Mouse (Mus musculus): ENCODE data around the gene Atrn. TPM values are rescaled to one million over a fixed set of nuclear protein-coding genes. Genes with fewer than 3 reads are reported as not detected.

Atrn gene
- total RNA-seq, 2 experiments from 2014 or later, result 23.1 to 27.1 TPM

DNA sequence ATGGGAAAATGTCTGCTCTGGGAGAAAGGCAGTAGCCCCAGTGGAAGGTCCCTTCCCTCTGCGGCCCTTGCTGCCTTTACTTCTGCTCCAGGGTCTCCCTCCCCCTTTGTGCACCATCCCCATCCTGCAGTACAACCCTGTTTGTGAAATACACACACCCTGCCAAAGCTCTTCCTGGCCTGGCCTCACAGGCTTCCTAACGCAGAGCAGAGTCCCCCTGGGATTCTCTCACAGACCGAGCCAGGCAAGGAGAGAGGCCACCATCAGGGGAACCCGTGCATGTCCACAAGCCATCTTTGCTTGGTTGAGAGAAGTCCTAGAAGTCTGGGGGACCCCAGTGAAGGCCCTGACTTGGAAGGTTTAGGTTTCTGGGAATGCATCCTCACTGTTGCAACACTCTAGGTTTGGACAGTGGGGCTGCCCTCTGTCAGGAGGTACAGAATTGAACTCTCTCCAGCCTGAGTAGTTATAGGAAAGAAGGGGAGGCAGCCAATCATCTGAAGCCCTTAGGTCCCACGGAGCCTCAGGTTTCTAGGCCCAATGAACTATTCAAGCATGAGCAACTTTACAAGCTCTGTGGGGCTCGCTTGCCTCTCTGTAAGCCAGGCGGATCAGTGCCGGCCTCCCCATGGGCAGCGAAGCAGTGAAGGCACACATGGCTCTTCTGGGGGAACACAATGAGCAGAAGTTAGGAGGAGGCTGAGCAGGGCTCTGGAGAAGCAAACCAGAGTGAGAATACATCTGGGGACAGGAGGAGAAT is 153.7 kb downstream of the Atrn start:
- intact Hi-C loops (cut with DNase I), result no loop called here
- no peak for DNase-seq (ENCODE audit: low spot score)

DNA sequence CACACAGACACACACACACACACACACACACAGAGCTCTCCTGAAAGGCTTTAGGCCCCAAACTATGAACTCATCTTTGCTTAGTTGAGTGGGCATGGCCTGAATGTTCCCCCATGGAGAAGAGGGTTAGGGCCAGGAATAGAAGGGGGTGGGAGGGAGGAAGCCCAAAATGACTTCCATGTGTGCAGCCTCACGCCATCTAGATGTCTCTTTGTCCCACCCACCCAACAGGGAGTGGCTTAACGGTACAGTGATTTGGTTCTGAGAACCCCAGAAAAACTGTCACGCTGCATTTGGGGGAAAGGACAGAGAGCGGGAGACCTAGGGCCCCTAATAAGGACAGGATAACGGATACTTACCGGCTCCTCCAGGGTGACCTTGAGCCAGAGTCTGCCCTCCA is 154.5 kb downstream of the Atrn start:
- DNase-seq (ENCODE audit: low spot score), result no peak
- intact Hi-C loops (cut with DNase I), result no loop called here

DNA sequence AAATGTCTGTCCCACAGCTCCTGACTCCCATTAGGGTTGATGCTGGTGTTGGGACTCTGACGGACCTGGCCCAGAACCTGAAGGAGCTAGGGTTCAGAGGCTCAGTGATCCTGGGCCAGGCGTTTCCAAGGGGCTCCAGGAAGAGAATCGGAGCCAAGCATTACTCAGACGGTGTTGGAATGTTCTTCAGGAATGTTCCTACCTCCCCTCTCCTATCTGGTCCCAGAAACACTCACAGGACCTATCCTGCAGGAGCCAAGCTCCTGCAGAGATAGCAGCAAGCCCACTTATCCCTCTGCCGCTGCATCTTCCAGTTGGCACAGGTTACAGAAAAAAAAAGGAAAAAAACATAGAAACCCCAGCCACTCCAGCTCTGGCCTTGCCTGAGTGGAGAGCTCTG is 155.3 kb downstream of the Atrn start:
- intact Hi-C loops (cut with DNase I), result no loop called here
- no peak for DNase-seq (ENCODE audit: low spot score)

DNA sequence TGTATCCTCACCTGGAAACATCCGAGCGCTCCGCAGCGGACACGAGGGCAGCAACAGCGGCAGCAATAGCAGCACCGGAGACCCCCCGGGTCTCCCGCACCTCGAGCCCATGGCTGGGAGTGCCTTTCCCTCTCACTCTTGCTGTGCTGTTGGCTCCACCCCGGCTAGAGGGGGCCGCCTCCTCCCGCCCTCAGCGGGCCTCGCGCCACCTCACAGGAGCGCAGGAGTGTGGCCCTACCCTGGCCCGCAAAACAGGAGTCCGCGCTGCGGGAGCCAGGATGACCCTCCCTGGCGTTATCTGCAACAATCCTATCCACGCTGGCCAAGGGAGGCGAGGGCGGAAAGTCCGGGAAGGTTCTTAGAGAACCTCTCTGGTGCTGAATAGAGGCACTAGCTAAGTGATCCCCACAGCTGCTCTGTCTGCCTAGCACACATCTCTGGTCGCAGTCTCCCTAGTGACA is 157.1 kb downstream of the Atrn start, which contains the start of gene Adam33:
Gene Adam33 (minus strand): TSS at position 411 of the 461 bp plus-strand sequence.
- no peak for DNase-seq (ENCODE audit: low spot score)
- intact Hi-C loops (cut with DNase I), result no loop called here

DNA sequence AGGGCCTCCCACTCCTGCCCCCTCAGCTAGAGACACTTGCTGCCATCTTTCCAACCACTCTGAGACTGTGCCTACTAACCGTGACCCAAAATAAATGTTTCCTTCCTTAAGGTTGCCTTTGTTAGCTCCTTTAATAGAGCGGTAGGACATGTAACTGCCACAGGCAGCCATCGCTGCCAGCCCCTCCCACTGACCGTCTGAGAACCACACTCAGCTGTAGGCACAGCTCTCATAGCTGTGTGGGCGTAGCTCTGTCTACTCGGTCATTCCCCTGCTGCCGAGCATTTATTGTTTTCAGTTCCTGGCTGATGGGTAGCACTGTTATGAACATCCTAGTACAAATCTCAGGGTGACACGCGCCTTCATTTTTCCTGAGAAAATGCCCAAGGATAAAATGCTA is 160.0 kb downstream of the Atrn start:
- intact Hi-C loops (cut with DNase I), result no loop called here
- no peak for DNase-seq (ENCODE audit: low spot score)

DNA sequence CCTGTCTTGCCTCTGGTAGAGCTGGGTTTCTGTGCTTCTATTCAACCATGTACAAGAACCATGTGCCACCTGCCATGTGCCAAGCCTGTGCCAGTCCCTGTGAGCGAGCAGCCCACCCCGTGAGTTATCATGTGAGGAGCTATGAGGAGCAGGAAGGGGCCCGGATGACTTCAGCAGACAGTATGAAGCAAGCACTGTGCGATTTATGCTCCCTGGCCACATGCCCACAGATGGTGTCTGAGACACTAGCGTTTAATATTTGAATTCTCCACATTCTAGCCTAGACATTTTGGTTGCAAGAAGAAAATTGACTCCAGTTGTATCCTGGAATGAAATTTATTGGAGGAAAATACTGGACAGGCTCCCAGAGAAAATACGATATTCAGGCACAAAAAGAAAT is 161.2 kb downstream of the Atrn start:
- intact Hi-C loops (cut with DNase I), result no loop called here
- DNase-seq (ENCODE audit: low spot score), result no peak

DNA sequence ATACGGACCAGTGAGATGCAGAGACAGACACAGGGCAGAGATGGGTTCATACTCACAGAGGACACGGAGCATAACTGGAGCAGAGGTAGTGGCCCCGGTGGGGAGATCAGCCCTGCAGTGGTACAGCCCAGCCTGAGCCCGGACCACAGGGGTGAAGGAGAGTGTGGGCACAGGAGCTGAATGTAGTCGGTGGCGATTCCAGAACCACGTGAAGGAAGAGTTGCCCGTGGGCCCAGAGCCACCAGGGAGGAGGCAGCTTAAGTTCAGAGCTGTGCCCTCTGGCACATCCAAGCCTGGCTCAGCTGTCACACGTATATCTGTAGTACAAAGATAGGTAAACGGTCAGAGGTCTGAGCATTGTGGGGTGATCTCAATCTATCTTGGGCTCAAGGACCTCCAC is 166.2 kb downstream of the Atrn start:
- intact Hi-C loops (cut with DNase I), result no loop called here
- no peak for DNase-seq (ENCODE audit: low spot score)

Small RNA genes lying within 50 kb of the gene (microRNA-seq; reads per million reads assigned to microRNA genes)
- gene Mir6973b, result not detected

Other genes with a start within 250 kb of the Atrn start
- 10 to 100 TPM; 62.1 to 63.9 TPM for gene Ddrgk1, start 241.8 kb upstream of the Atrn start, total RNA-seq (2021)
- 10 to 100 TPM; 18.2 to 24.1 TPM for gene Itpa, start 238.9 kb upstream of the Atrn start, total RNA-seq (2021)
- gene Slc4a11, start 209.0 kb upstream of the Atrn start, total RNA-seq (2021), result under 1 TPM; 0.36 to 0.55 TPM
- 10 to 100 TPM; 50.4 to 55.0 TPM for gene 4930402H24Rik, start 89 bp upstream of the Atrn start, total RNA-seq (2021)
- 1 to 10 TPM; 6.6 to 7.0 TPM for gene Gfra4, start 136.6 kb downstream of the Atrn start, total RNA-seq (2021)
- 1 to 10 TPM in 1 of 2 experiments, under 1 TPM in 1; 0.99 to 2.3 TPM for gene Adam33, start 157.3 kb downstream of the Atrn start, total RNA-seq (2021)
- gene Siglec1, start 180.3 kb downstream of the Atrn start, total RNA-seq (2021), result 1 to 10 TPM; 1.6 to 2.2 TPM
- gene Hspa12b, start 220.8 kb downstream of the Atrn start, total RNA-seq (2021), result 10 to 100 TPM; 32.5 to 43.1 TPM
- gene Gm11037, start 227.0 kb downstream of the Atrn start, total RNA-seq (2021), result not detected

Data from heart, postnatal 25 days (tissue).